Mouse (Mus musculus): ENCODE results near the gene Rbfox1. TPM values are rescaled to one million over a fixed set of nuclear protein-coding genes. Genes with fewer than 3 reads are reported as not detected.

Rbfox1 gene
- polyA plus RNA-seq, 1 experiment from 2014 or later, result 339 TPM

DNA sequence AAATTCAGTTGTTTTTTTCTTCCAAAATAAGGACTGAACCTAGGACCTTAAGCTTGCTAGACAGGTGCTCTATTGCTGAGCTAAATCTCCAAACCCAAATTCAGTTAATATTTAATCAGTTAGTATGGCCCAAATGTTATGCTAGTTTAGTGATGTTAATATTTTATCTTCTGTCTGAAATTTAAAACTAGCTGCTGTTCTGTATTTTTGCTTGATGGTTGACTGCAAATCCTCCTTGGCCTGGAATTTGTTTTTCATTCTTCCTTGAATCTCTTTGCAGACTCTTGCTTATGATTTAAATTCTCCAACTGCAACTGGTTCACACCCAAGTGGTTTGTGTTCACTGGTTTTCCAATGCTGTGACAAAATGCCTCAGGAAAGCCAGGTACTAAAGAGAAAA lies 121.8 kb downstream of the Rbfox1 start:
- H3K27me3 ChIP-seq (ENCODE audit: control insufficient read depth, insufficient read depth, low read length), result no peaks in the 10 kb centered on the region
- no peak overlapping the region for H3K9ac ChIP-seq (replicated peaks; ENCODE audit: low read depth, low read length)
- H3K27ac ChIP-seq (ENCODE audit: low read depth, low read length), result no peak overlapping the region
- H3K4me3 ChIP-seq (ENCODE audit: low read depth, low read length), result no peak overlapping the region
- H3K4me2 ChIP-seq (ENCODE audit: low read depth, low read length), result no peak overlapping the region
- no peaks in the 10 kb centered on the region for H3K9me3 ChIP-seq (ENCODE audit: control insufficient read depth, low read length)
- H3K36me3 ChIP-seq (ENCODE audit: control insufficient read depth, insufficient read depth, low read length), result no peaks in the 10 kb centered on the region
- ATAC-seq (ENCODE audit: low read depth), result no peak
- H3K4me1 ChIP-seq (ENCODE audit: control insufficient read depth, insufficient read depth, low read length), result no peaks in the 10 kb centered on the region

DNA sequence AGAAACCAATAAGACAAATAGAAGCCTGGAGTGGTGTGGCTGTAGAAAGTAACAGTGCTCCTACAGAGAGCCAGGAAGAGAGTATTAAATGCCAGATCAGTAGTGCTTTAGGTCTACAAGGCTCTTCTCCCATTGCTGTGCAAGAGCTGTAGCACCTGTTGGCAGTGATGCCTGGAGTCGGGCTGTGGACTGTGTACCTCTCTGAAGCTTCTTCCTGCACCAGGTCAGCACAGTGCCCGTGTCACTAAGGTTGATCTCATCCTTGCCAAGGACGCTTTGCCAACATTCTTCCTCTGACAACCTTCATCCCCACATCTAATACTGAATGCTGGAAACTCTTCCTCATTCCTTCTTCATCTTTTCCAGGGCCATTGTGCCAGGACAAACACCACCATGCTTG lies 127.7 kb downstream of the Rbfox1 start:
- Histone ChIP-seq H3K9me3 (ENCODE audit: control insufficient read depth, low read length) (no peaks in the 10 kb centered on the region), H3K36me3 (ENCODE audit: control insufficient read depth, insufficient read depth, low read length) (no peaks in the 10 kb centered on the region), H3K27me3 (ENCODE audit: control insufficient read depth, insufficient read depth, low read length) (no peaks in the 10 kb centered on the region), H3K9ac (replicated peaks; ENCODE audit: low read depth, low read length) (no peak overlapping the region), H3K4me2 (ENCODE audit: low read depth, low read length) (no peak overlapping the region), H3K4me3 (ENCODE audit: low read depth, low read length) (no peak overlapping the region), H3K4me1 (ENCODE audit: control insufficient read depth, insufficient read depth, low read length) (no peaks in the 10 kb centered on the region), H3K27ac (ENCODE audit: low read depth, low read length) (no peak overlapping the region)
- no peak for ATAC-seq (ENCODE audit: low read depth)
- 95% methylated on average over 3 of the region's 3 CpGs for WGBS

DNA sequence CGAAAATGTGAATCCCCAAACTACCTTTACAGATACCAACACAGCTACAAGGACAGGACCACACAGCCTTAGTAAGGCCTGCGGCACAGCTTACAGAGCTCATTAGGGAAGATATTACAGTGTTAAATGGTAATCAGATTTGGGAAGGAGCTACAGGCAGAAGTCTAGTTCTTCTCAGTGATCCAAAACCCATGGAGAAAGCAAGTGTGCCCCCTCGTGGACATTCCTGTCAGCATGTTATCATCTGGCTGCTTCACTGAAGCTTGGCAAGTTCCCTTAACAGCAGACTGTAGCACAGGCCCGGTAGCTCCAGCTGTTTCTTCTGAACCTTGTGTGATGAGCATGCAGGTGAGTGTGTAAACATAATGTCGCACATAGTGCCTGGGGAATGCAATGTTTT lies 133.5 kb downstream of the Rbfox1 start:
- Histone ChIP-seq H3K9ac (replicated peaks; ENCODE audit: low read depth, low read length) (no peak overlapping the region), H3K9me3 (ENCODE audit: control insufficient read depth, low read length) (no peaks in the 10 kb centered on the region)
- 44% methylated on average over 5 of the region's 5 CpGs for WGBS

DNA sequence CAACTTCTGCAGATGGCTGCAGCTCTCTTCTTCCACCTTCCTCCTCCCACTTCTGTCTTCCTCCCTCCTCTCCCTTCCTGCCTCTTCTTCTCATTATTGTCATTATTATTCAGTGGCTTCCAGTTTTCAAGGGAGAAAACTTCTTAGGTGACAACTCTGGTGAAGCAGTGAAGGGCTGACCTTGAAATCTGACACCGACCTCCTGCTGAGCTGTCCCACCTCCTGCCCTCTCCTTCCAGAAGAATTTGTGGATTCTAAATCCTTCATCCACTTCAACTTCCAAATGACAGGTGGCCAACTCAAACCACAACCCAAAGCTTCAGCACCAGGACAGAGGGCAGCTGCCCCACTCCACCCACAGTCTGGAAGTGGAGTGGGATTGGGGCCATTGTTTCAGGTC lies 134.2 kb downstream of the Rbfox1 start:
- 38% methylated on average over 1 of the region's 1 CpGs for WGBS
- ATAC-seq (ENCODE audit: low read depth), result no peak

More for the DNA sequence above, 133.5 kb downstream of the Rbfox1 start:
- ATAC-seq (ENCODE audit: low read depth), result peak; percentile 46
- no peaks in the 10 kb centered on the region for H3K4me1 ChIP-seq (ENCODE audit: control insufficient read depth, insufficient read depth, low read length)
- no peak overlapping the region for H3K27ac ChIP-seq (ENCODE audit: low read depth, low read length)
- no peak overlapping the region for H3K4me2 ChIP-seq (ENCODE audit: low read depth, low read length)
- H3K27me3 ChIP-seq (ENCODE audit: control insufficient read depth, insufficient read depth, low read length), result no peaks in the 10 kb centered on the region
- H3K4me3 ChIP-seq (ENCODE audit: low read depth, low read length), result no peak overlapping the region
- no peaks in the 10 kb centered on the region for H3K36me3 ChIP-seq (ENCODE audit: control insufficient read depth, insufficient read depth, low read length)

DNA sequence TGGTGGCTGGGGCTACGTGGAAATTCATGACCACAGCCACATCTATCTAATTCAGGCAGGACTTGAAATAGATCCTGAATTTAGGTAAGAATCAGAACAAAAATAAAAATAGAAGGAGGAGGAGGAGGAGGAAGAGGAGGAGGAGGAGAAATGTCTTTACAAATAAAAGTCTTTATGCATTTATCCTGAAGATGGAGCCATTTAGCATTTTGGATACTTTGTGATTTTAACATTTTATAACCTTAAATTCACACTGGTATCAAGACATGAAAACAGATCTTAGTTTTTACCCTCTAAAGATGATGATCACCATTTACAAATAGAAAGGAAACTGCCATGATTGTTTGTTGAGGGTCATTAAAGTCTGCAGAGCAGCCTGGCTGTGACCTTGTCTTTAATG lies 146.1 kb downstream of the Rbfox1 start:
- no peak overlapping the region for H3K4me2 ChIP-seq (ENCODE audit: low read depth, low read length)
- ATAC-seq (ENCODE audit: low read depth), result no peak
- WGBS, result 75% methylated on average over 1 of the region's 1 CpGs
- H3K4me1 ChIP-seq (ENCODE audit: control insufficient read depth, insufficient read depth, low read length), result no peaks in the 10 kb centered on the region
- no peak overlapping the region for H3K4me3 ChIP-seq (ENCODE audit: low read depth, low read length)
- no peaks in the 10 kb centered on the region for H3K36me3 ChIP-seq (ENCODE audit: control insufficient read depth, insufficient read depth, low read length)
- no peaks in the 10 kb centered on the region for H3K9me3 ChIP-seq (ENCODE audit: control insufficient read depth, low read length)
- no peak overlapping the region for H3K9ac ChIP-seq (replicated peaks; ENCODE audit: low read depth, low read length)
- H3K27me3 ChIP-seq (ENCODE audit: control insufficient read depth, insufficient read depth, low read length), result no peaks in the 10 kb centered on the region
- no peak overlapping the region for H3K27ac ChIP-seq (ENCODE audit: low read depth, low read length)

More for the DNA sequence above, 134.2 kb downstream of the Rbfox1 start:
- no peak overlapping the region for H3K4me2 ChIP-seq (ENCODE audit: low read depth, low read length)
- no peaks in the 10 kb centered on the region for H3K36me3 ChIP-seq (ENCODE audit: control insufficient read depth, insufficient read depth, low read length)
- H3K27ac ChIP-seq (ENCODE audit: low read depth, low read length), result no peak overlapping the region
- no peak overlapping the region for H3K4me3 ChIP-seq (ENCODE audit: low read depth, low read length)
- H3K9me3 ChIP-seq (ENCODE audit: control insufficient read depth, low read length), result no peaks in the 10 kb centered on the region
- H3K4me1 ChIP-seq (ENCODE audit: control insufficient read depth, insufficient read depth, low read length), result no peaks in the 10 kb centered on the region
- H3K27me3 ChIP-seq (ENCODE audit: control insufficient read depth, insufficient read depth, low read length), result no peaks in the 10 kb centered on the region
- H3K9ac ChIP-seq (replicated peaks; ENCODE audit: low read depth, low read length), result no peak overlapping the region

DNA sequence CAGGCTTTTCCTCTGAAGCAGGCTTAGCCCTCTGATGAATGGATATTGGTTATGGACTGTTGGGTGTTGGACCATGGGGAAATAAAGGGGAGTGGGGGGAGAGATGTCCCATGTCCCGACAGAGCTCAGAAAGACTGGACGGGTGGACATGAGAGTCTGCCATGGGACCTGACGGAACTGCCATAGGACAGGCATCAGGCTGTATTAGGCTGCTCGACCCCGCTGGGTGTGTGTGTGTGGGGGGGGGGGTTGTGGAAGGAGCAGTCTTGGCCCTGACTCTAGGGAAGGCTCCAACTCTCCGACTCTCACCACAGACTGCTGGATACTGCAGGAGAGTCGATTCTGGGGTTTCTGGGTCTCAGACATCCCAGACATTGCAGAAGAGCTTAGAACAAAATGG lies 147.4 kb downstream of the Rbfox1 start:
- H3K27ac ChIP-seq (ENCODE audit: low read depth, low read length), result no peak overlapping the region
- no peak overlapping the region for H3K9ac ChIP-seq (replicated peaks; ENCODE audit: low read depth, low read length)
- no peak for ATAC-seq (ENCODE audit: low read depth)
- H3K4me3 ChIP-seq (ENCODE audit: low read depth, low read length), result no peak overlapping the region
- H3K4me2 ChIP-seq (ENCODE audit: low read depth, low read length), result no peak overlapping the region
- H3K4me1 ChIP-seq (ENCODE audit: control insufficient read depth, insufficient read depth, low read length), result no peaks in the 10 kb centered on the region
- WGBS, result 92% methylated on average over 7 of the region's 7 CpGs
- no peaks in the 10 kb centered on the region for H3K9me3 ChIP-seq (ENCODE audit: control insufficient read depth, low read length)
- no peaks in the 10 kb centered on the region for H3K36me3 ChIP-seq (ENCODE audit: control insufficient read depth, insufficient read depth, low read length)
- no peaks in the 10 kb centered on the region for H3K27me3 ChIP-seq (ENCODE audit: control insufficient read depth, insufficient read depth, low read length)

DNA sequence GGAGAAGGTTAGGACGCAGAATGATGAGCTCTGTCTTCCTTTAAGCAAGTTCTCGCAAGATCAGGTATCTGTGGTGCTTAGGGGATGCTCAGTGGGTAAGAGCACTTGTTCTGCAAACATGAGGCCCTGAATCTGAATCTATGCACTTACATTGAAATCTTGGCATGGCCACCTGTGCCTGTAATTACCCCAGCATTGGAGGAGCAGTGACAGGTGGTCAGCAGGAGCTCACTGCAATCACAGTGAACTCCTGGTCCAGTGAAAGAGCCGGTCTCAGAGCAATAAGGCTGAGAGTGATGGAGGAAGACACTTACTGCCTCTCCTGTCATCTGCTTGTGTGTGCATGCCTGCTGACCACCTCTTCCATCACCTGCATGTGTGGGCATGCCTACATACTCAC lies 149.7 kb downstream of the Rbfox1 start:
- Histone ChIP-seq H3K27ac (ENCODE audit: low read depth, low read length) (no peak overlapping the region), H3K4me2 (ENCODE audit: low read depth, low read length) (no peak overlapping the region), H3K36me3 (ENCODE audit: control insufficient read depth, insufficient read depth, low read length) (no peaks in the 10 kb centered on the region), H3K9ac (replicated peaks; ENCODE audit: low read depth, low read length) (no peak overlapping the region), H3K9me3 (ENCODE audit: control insufficient read depth, low read length) (no peaks in the 10 kb centered on the region), H3K27me3 (ENCODE audit: control insufficient read depth, insufficient read depth, low read length) (no peaks in the 10 kb centered on the region), H3K4me3 (ENCODE audit: low read depth, low read length) (no peak overlapping the region), H3K4me1 (ENCODE audit: control insufficient read depth, insufficient read depth, low read length) (no peaks in the 10 kb centered on the region)
- no peak for ATAC-seq (ENCODE audit: low read depth)
- 77% methylated on average over 3 of the region's 3 CpGs for WGBS

DNA sequence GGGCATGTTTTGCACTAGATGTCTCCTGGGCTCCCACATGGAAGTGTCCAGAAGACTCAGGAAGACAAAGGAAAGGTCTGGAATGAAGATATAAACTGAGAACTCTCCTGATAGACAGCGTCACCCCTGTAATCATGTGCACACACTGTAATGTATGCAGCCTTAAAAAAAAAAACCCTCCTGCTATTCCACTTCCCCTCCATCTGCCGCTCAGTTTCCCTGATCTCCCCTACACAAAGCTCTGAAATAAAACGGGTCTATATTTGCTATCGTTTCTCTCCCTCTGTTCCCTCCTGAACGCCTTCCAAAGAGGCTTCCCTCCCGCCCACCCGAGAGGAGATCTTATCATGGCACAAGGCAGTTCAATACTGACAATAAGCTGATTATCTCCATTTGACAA lies 151.9 kb downstream of the Rbfox1 start:
- no peaks in the 10 kb centered on the region for H3K9me3 ChIP-seq (ENCODE audit: control insufficient read depth, low read length)
- H3K4me3 ChIP-seq (ENCODE audit: low read depth, low read length), result no peak overlapping the region
- H3K4me2 ChIP-seq (ENCODE audit: low read depth, low read length), result no peak overlapping the region
- no peak overlapping the region for H3K9ac ChIP-seq (replicated peaks; ENCODE audit: low read depth, low read length)
- H3K27ac ChIP-seq (ENCODE audit: low read depth, low read length), result no peak overlapping the region
- no peaks in the 10 kb centered on the region for H3K36me3 ChIP-seq (ENCODE audit: control insufficient read depth, insufficient read depth, low read length)
- no peaks in the 10 kb centered on the region for H3K4me1 ChIP-seq (ENCODE audit: control insufficient read depth, insufficient read depth, low read length)
- 76% methylated on average over 7 of the region's 7 CpGs for WGBS
- no peak for ATAC-seq (ENCODE audit: low read depth)
- no peaks in the 10 kb centered on the region for H3K27me3 ChIP-seq (ENCODE audit: control insufficient read depth, insufficient read depth, low read length)

DNA sequence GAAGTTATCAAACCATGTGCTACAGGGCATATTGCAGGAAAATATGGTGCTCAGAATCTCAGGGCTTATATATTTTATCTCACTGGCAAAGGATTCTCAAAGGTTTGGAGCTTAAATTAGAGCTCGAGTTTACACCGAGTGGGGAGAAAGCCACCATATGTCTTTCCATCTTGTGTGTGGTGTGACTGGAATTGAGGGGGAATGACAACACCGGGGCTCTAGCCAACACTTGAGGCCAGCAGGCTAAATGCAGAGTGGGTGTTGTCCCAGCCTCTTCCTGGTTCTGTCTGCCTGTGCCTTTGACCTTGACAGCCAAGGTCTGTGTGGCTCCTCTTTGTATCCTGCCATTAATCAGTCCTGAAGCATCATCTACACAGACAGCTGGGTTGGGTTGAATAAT lies 157.6 kb downstream of the Rbfox1 start:
- Histone ChIP-seq H3K27ac (ENCODE audit: low read depth, low read length) (no peak overlapping the region), H3K9ac (replicated peaks; ENCODE audit: low read depth, low read length) (no peak overlapping the region), H3K36me3 (ENCODE audit: control insufficient read depth, insufficient read depth, low read length) (no peaks in the 10 kb centered on the region), H3K27me3 (ENCODE audit: control insufficient read depth, insufficient read depth, low read length) (no peaks in the 10 kb centered on the region), H3K4me3 (ENCODE audit: low read depth, low read length) (no peak overlapping the region), H3K9me3 (ENCODE audit: control insufficient read depth, low read length) (no peaks in the 10 kb centered on the region), H3K4me1 (ENCODE audit: control insufficient read depth, insufficient read depth, low read length) (no peaks in the 10 kb centered on the region), H3K4me2 (ENCODE audit: low read depth, low read length) (no peak overlapping the region)
- no peak for ATAC-seq (ENCODE audit: low read depth)
- 78% methylated on average over 3 of the region's 3 CpGs for WGBS

DNA sequence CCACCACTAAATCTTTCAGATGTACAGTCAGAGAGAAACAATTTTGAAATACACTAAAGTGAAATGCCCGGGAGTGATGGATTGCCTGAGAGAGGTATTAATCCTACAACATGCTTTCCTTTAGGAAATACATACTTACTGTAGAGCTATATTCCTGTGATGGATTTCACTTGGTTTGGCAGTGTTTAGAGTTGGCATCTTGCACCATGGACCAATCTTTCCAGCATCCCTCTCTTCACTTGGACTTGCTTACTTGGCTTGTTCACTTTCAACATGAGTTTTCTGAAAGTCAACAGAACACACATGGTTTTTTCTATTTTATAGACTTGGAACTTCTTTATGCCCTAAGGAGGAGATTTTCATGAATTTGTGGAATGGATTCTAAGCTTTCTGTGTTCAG lies 163.4 kb downstream of the Rbfox1 start:
- H3K27ac ChIP-seq (ENCODE audit: low read depth, low read length), result no peak overlapping the region
- no peaks in the 10 kb centered on the region for H3K36me3 ChIP-seq (ENCODE audit: control insufficient read depth, insufficient read depth, low read length)
- H3K9me3 ChIP-seq (ENCODE audit: control insufficient read depth, low read length), result no peaks in the 10 kb centered on the region
- no peak overlapping the region for H3K4me3 ChIP-seq (ENCODE audit: low read depth, low read length)
- ATAC-seq (ENCODE audit: low read depth), result no peak
- no peak overlapping the region for H3K9ac ChIP-seq (replicated peaks; ENCODE audit: low read depth, low read length)
- no peaks in the 10 kb centered on the region for H3K4me1 ChIP-seq (ENCODE audit: control insufficient read depth, insufficient read depth, low read length)
- no peak overlapping the region for H3K4me2 ChIP-seq (ENCODE audit: low read depth, low read length)
- 83% methylated on average over 1 of the region's 1 CpGs for WGBS
- no peaks in the 10 kb centered on the region for H3K27me3 ChIP-seq (ENCODE audit: control insufficient read depth, insufficient read depth, low read length)

Data from neural tube, embryonic 14.5 days (tissue).